Mouse (Mus musculus) neural tube, embryonic 11.5 days (tissue): ENCODE data around the gene Rnf34. TPM values are rescaled to one million over a fixed set of nuclear protein-coding genes. Genes with fewer than 3 reads are reported as not detected.

ENCODE experiments used
- ATAC-seq: fragments of 200-750 bp; cut with Nextera tagmentation; 2 replicates; pipeline ENCODE4 v1.8.0; 2017; ENCODE audit warnings: moderate number of reproducible peaks, mild to moderate bottlenecking, moderate TSS enrichment, moderate library complexity; ENCODE audit not compliant: insufficient read depth, low FRiP score, low TSS enrichment
- DNase-seq: peaks from one replicate; pipeline ENCODE4 v3.0.0-alpha.2; 2015; ENCODE audit warnings: low spot score
- H3K27ac ChIP-seq: fragments of 300-500 bp; sonication (generic); 2 replicates; pipeline ENCODE4 v1.5.1; 2014; ENCODE audit warnings: low read depth, mild to moderate bottlenecking, low read length
- H3K27me3 ChIP-seq: fragments of 300-500 bp; sonication (generic); 2 replicates; pipeline ENCODE4 v1.6.1; 2014; ENCODE audit warnings: mild to moderate bottlenecking, low read length, mixed read lengths; ENCODE audit not compliant: control insufficient read depth, insufficient read depth
- H3K36me3 ChIP-seq: fragments of 300-500 bp; sonication (generic); 2 replicates; pipeline ENCODE4 v1.6.1; 2014; ENCODE audit warnings: mild to moderate bottlenecking, low read length, moderate library complexity, mixed read lengths; ENCODE audit not compliant: control insufficient read depth, insufficient read depth
- H3K4me1 ChIP-seq: fragments of 300-500 bp; sonication (generic); 2 replicates; pipeline ENCODE4 v1.6.1; 2014; ENCODE audit warnings: low read length, mixed read lengths; ENCODE audit not compliant: control insufficient read depth, insufficient read depth
- H3K4me2 ChIP-seq: fragments of 300-500 bp; sonication (generic); 2 replicates; pipeline ENCODE4 v1.6.1; 2014; ENCODE audit warnings: low read depth, mild to moderate bottlenecking, moderate library complexity
- H3K4me3 ChIP-seq: fragments of 300-500 bp; sonication (generic); 2 replicates; pipeline ENCODE4 v1.5.1; 2014; ENCODE audit warnings: low read depth, low read length
- H3K9ac ChIP-seq: fragments of 300-500 bp; sonication (generic); 2 replicates; pipeline ENCODE4 v1.6.1; 2014; ENCODE audit warnings: mild to moderate bottlenecking, low read length
- H3K9me3 ChIP-seq: fragments of 300-500 bp; sonication (generic); 2 replicates; pipeline ENCODE4 v1.6.1; 2016; ENCODE audit warnings: low read length; ENCODE audit not compliant: control insufficient read depth
- WGBS: fragments of 180-500 bp; shearing (Covaris S2); extraction: QIAGEN DNeasy Blood & Tissue Kit; methylation state at CpG from one replicate; pipeline ENCODE4 v1.1.7; 2014; 5-methylcytosine and 5-hydroxymethylcytosine counted together
- polyA plus RNA-seq: library from polyadenylated mRNA; unstranded; fragments of >200 nt; fragmentation: Nextera tagmentation; extraction: Ambion mirVana; gene quantifications from 2 replicates; pipeline ENCODE4 v1.2.1, GENCODE M21; 2014

Rnf34 gene
- polyA plus RNA-seq, 1 experiment from 2014 or later: 58.1 TPM

DNA sequence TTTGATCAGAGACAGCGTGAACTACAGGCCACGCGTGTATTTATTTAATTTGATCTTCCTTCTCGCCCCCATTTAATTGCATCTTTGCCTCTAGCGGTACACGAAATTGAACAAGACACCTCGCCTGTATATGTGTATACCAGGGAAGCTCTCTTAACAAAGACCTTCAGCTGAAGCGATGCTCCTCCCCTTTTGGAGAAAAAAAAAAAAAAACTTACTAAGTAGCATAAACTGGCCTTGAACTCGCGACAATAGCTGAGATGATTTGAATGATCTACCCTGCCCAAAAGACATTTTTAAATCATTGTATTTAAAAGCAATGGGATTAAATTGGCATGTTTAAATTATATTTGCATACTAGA is 28.3 kb upstream of the Rnf34 start:
- Histone ChIP-seq H3K4me1 (no peaks in the 10 kb centered on the region), H3K4me3 (peak overlapping the region; percentile 62), H3K9me3 (no peaks in the 10 kb centered on the region), H3K9ac (peak overlapping the region; percentile 56), H3K27me3 (no peaks in the 10 kb centered on the region), H3K27ac (peak overlapping the region; percentile 83), H3K36me3 (0 out of 2 replicates have a peak, but pooled peaks cover 4% of the 10 kb centered on the region), H3K4me2 (peak overlapping the region; percentile 53)
- DNase-seq (no peak), ATAC-seq (peak; percentile 70)
- WGBS: 0% methylated on average over 10 of the region's 10 CpGs

DNA sequence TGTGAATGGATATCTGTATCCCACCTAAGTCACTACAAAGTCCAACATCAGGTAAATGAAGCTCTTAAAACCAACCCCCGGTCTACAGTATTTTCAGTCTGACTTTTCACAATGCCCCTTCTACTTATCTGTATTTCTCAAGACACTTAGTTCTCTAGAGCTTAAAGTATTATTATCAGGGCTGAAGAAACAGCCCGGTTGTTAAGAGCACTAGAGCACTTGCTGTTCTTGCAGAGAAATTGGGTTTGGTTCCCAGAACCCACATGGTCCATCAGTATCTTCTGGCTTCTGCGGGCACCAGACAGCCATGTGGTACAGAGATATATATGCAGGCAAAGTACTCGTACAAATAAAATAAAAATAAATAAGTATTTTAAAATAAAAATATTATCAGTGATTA is 27.4 kb upstream of the Rnf34 start:
- Histone ChIP-seq H3K9me3 (no peaks in the 10 kb centered on the region), H3K4me2 (no peak overlapping the region), H3K27ac (no peak overlapping the region), H3K4me3 (no peak overlapping the region), H3K4me1 (no peaks in the 10 kb centered on the region), H3K9ac (no peak overlapping the region), H3K36me3 (0 out of 2 replicates have a peak, but pooled peaks cover 4% of the 10 kb centered on the region), H3K27me3 (no peaks in the 10 kb centered on the region)
- DNase-seq: no peak
- WGBS: 94% methylated on average over 4 of the region's 4 CpGs
- ATAC-seq: no peak

- no peak overlapping the region for H3K27ac ChIP-seq
- H3K4me1 ChIP-seq: no peaks in the 10 kb centered on the region
- ATAC-seq: no peak
- 77% methylated on average over 1 of the region's 1 CpGs for WGBS
- no peak overlapping the region for H3K4me3 ChIP-seq
- DNase-seq: no peak
- H3K36me3 ChIP-seq: no peaks in the 10 kb centered on the region
- no peaks in the 10 kb centered on the region for H3K27me3 ChIP-seq
- H3K9me3 ChIP-seq: no peaks in the 10 kb centered on the region
- H3K4me2 ChIP-seq: no peak overlapping the region
- no peak overlapping the region for H3K9ac ChIP-seq
These were observed 25.9 kb upstream of the Rnf34 start for GRCm38 (mm10) chr5:122823976-122824375.

DNA sequence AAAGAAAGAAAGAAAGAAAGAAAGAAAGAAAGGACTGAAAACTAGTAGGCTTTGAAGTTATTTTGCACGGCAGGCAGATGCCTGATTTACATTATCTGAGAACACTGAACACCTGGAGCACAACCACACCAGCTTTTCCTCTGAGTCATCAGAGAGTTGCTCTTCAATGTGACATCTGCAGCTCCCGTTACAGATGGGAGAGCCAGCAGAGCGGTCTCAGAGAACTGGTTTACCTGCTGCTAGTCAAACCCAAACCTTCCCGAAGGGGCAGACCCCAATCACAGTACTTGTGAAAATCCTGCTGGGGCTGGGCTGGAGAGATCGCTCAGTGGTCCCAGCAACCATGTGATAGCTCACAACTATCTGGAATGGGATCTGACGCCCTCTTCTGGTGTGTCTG is 25.4 kb upstream of the Rnf34 start:
- H3K4me2 ChIP-seq: no peak overlapping the region
- H3K27me3 ChIP-seq: no peaks in the 10 kb centered on the region
- DNase-seq (no peak), ATAC-seq (no peak)
- H3K36me3 ChIP-seq: no peaks in the 10 kb centered on the region
- no peak overlapping the region for H3K27ac ChIP-seq
- 73% methylated on average over 6 of the region's 6 CpGs for WGBS
- H3K4me3 ChIP-seq: no peak overlapping the region
- H3K4me1 ChIP-seq: no peaks in the 10 kb centered on the region
- no peaks in the 10 kb centered on the region for H3K9me3 ChIP-seq
- no peak overlapping the region for H3K9ac ChIP-seq

- no peak for ATAC-seq
- no peak overlapping the region for H3K4me3 ChIP-seq
- WGBS: 87% methylated on average over 8 of the region's 8 CpGs
- no peak overlapping the region for H3K4me2 ChIP-seq
- no peak for DNase-seq
- H3K27me3 ChIP-seq: no peaks in the 10 kb centered on the region
- no peak overlapping the region for H3K27ac ChIP-seq
- no peaks in the 10 kb centered on the region for H3K36me3 ChIP-seq
- H3K4me1 ChIP-seq: no peaks in the 10 kb centered on the region
- H3K9ac ChIP-seq: no peak overlapping the region
- no peaks in the 10 kb centered on the region for H3K9me3 ChIP-seq
These were observed 24.7 kb upstream of the Rnf34 start for GRCm38 (mm10) chr5:122825099-122825498.

GRCm38 (mm10) chr5:122832536-122832935 is 17.3 kb upstream of the Rnf34 start:
- DNase-seq (no peak), ATAC-seq (no peak)
- H3K4me2 ChIP-seq: no peak overlapping the region
- H3K4me3 ChIP-seq: no peak overlapping the region
- 90% methylated on average over 10 of the region's 10 CpGs for WGBS
- no peak overlapping the region for H3K27ac ChIP-seq
- no peak overlapping the region for H3K9ac ChIP-seq
- H3K9me3 ChIP-seq: no peaks in the 10 kb centered on the region
- no peaks in the 10 kb centered on the region for H3K4me1 ChIP-seq
- no peaks in the 10 kb centered on the region for H3K36me3 ChIP-seq
- no peaks in the 10 kb centered on the region for H3K27me3 ChIP-seq

DNA sequence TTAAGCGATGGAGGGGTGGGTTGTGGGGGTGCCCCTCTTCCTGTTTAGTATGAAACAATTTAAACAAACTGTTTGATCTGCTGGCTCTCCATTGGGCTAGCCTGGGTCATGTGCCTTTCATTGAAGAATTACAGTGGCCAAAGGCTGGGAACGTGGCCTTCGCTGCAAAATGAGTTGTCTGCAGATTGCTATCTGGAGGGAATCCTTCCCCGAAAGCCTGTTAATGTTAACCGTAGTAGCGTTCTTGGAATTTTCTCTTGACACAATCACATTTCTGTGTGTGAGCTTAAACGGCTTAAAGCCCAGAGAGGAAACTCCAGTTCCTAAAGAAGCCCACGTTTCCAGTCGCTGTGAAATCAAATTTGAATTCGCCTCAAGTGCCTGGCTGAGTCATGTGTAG is 16.9 kb upstream of the Rnf34 start:
- H3K27me3 ChIP-seq: no peaks in the 10 kb centered on the region
- DNase-seq (no peak), ATAC-seq (no peak)
- no peak overlapping the region for H3K4me3 ChIP-seq
- no peak overlapping the region for H3K4me2 ChIP-seq
- H3K9me3 ChIP-seq: no peaks in the 10 kb centered on the region
- no peaks in the 10 kb centered on the region for H3K36me3 ChIP-seq
- WGBS: 84% methylated on average over 10 of the region's 10 CpGs
- no peak overlapping the region for H3K27ac ChIP-seq
- no peaks in the 10 kb centered on the region for H3K4me1 ChIP-seq
- no peak overlapping the region for H3K9ac ChIP-seq

GRCm38 (mm10) chr5:122841126-122841525 is 8.7 kb upstream of the Rnf34 start:
- ATAC-seq (no peak), DNase-seq (no peak)
- Histone ChIP-seq H3K4me1 (no peaks in the 10 kb centered on the region), H3K36me3 (no peaks in the 10 kb centered on the region), H3K9me3 (no peaks in the 10 kb centered on the region), H3K9ac (no peak overlapping the region), H3K4me2 (no peak overlapping the region), H3K27me3 (no peaks in the 10 kb centered on the region), H3K4me3 (no peak overlapping the region), H3K27ac (no peak overlapping the region)
- WGBS: 91% methylated on average over 2 of the region's 2 CpGs

- 91% methylated on average over 5 of the region's 5 CpGs for WGBS
- Histone ChIP-seq H3K27me3 (no peaks in the 10 kb centered on the region), H3K4me3 (no peak overlapping the region)
These were observed 6.0 kb upstream of the Rnf34 start for GRCm38 (mm10) chr5:122843799-122844198.

More at GRCm38 (mm10) chr5:122843799-122844198, 6.0 kb upstream of the Rnf34 start:
- ATAC-seq (no peak), DNase-seq (no peak)
- H3K9ac ChIP-seq: no peak overlapping the region
- H3K36me3 ChIP-seq: no peaks in the 10 kb centered on the region
- H3K4me1 ChIP-seq: no peaks in the 10 kb centered on the region
- no peak overlapping the region for H3K27ac ChIP-seq
- no peak overlapping the region for H3K4me2 ChIP-seq
- no peaks in the 10 kb centered on the region for H3K9me3 ChIP-seq
